Mouse (Mus musculus): ENCODE results near the gene Cass4. TPM values are rescaled to one million over a fixed set of nuclear protein-coding genes. Genes with fewer than 3 reads are reported as not detected.

The Cass4 gene
- 0.15 and 0.53 TPM in 2 replicates for total RNA-seq (2021)
- long read RNA-seq, experiment 1 = 0 reads
- long read RNA-seq, experiment 2 = 0 reads

- DNase-seq = peak; percentile 22
Measured at GRCm38 (mm10) chr2:172393391-172394051, at the start of gene Cass4. Gene Cass4, plus strand, starts transcription at chr2:172393794.

- no peak for DNase-seq
Measured at GRCm38 (mm10) chr2:172344669-172345068, 48.9 kb upstream of the Cass4 start.

- peak; percentile 98 for DNase-seq
Measured at GRCm38 (mm10) chr2:172345258-172345738, 48.3 kb upstream of the Cass4 start, which contains the start of gene Fam210b. Gene Fam210b, plus strand, starts transcription at chr2:172345565.

- DNase-seq = peak; percentile 70
Measured at GRCm38 (mm10) chr2:172346034-172346929, 47.3 kb upstream of the Cass4 start.

GRCm38 (mm10) chr2:172346933-172347611 is 46.5 kb upstream of the Cass4 start:
- DNase-seq = peak; percentile 64

GRCm38 (mm10) chr2:172348297-172348950 is 45.2 kb upstream of the Cass4 start:
- no peak for DNase-seq

GRCm38 (mm10) chr2:172349776-172350175 is 43.8 kb upstream of the Cass4 start:
- DNase-seq = no peak

GRCm38 (mm10) chr2:172350773-172351172 is 42.8 kb upstream of the Cass4 start:
- no peak for DNase-seq

GRCm38 (mm10) chr2:172353218-172353617 is 40.4 kb upstream of the Cass4 start:
- no peak for DNase-seq

- DNase-seq = no peak
Measured at GRCm38 (mm10) chr2:172354761-172355160, 38.8 kb upstream of the Cass4 start.

GRCm38 (mm10) chr2:172355833-172356232 is 37.8 kb upstream of the Cass4 start:
- DNase-seq = no peak

- DNase-seq = no peak
Measured at GRCm38 (mm10) chr2:172363176-172363575, 30.4 kb upstream of the Cass4 start.

- peak; percentile 96 for DNase-seq
Measured at GRCm38 (mm10) chr2:172370411-172371223, 23.0 kb upstream of the Cass4 start, which contains the start of the genes Aurka and Cstf1. Gene Aurka, minus strand, starts transcription at chr2:172370535. Gene Cstf1, plus strand, starts transcription at chr2:172370681.

- DNase-seq = no peak
Measured at GRCm38 (mm10) chr2:172371258-172371657, 22.3 kb upstream of the Cass4 start.

- DNase-seq = peak; percentile 31
Measured at GRCm38 (mm10) chr2:172376551-172376950, 17.0 kb upstream of the Cass4 start.

GRCm38 (mm10) chr2:172376999-172377515 is 16.5 kb upstream of the Cass4 start:
- no peak for DNase-seq

GRCm38 (mm10) chr2:172378332-172378731 is 15.3 kb upstream of the Cass4 start:
- peak; percentile 66 for DNase-seq

GRCm38 (mm10) chr2:172380513-172380912 is 13.1 kb upstream of the Cass4 start:
- peak; percentile 27 for DNase-seq

GRCm38 (mm10) chr2:172381341-172381740 is 12.3 kb upstream of the Cass4 start:
- DNase-seq = no peak

GRCm38 (mm10) chr2:172381898-172382297 is 11.7 kb upstream of the Cass4 start:
- DNase-seq = no peak

- DNase-seq = no peak
Measured at GRCm38 (mm10) chr2:172384715-172385114, 8.9 kb upstream of the Cass4 start.
